Mouse (Mus musculus): ENCODE measurements around the gene Pptc7. TPM values are rescaled to one million over a fixed set of nuclear protein-coding genes. Genes with fewer than 3 reads are reported as not detected.

Pptc7 gene
- polyA plus RNA-seq (2012; ENCODE audit: insufficient read depth, insufficient read length, missing spikeins) = 12.3 and 13.5 TPM in 2 replicates

DNA sequence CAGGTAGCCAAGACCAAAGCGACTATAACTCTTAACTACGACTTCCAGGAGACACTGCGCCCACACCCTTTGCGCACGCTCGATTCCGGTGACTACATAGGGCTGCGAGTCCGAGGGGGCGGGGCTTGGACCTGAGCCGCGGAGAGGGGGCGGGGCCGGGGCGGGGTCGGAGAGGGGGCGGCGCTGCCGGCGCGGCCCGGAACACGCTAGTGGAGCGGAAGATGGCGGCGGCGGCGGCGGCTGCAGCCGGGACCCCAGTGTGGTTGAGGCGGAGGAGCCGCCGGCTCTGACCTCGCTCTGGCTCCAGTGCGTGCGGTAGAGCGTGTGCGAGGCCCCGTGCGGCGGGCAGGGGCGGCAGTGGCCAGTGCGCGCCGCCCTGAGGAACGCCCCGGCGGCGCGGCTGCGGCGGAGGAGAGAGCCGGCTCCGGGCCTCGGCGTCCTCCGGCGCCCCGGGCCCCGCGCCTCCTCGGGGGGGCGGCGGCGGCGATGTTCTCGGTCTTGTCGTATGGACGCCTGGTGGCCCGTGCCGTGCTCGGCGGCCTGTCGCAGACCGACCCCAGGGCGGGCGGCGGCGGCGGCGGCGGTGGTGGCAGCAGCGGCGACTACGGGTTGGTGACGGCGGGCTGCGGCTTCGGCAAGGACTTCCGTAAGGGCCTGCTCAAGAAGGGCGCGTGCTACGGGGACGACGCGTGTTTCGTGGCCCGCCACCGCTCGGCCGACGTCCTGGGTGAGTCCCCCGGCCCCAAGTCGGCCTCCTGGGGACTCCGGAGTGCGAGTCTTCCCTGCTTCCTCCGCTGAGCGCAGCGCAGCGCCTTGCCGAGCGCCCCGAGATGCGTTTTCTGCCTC lies at the start of gene Pptc7:
TSS of gene Pptc7 (plus strand) at position 183 of the 846 bp plus-strand sequence.
- Histone ChIP-seq H3K4me3 (ENCODE audit: insufficient read depth, low read length) (peak within 1 kb of the TSS; percentile 91), H3K4me1 (ENCODE audit: control insufficient read depth, insufficient read depth, low read length) (peaks cover 40% of the 10 kb centered on the region), H3K27ac (ENCODE audit: insufficient read depth, low read depth, low read length) (peak within 1 kb of the TSS; percentile 16)
- TF ChIP-seq CTCF (IDR thresholded peaks at IDR 0.05; ENCODE audit: low read depth, low read length) = no peak
- TF ChIP-seq POLR2A (IDR thresholded peaks at IDR 0.05; ENCODE audit: borderline replicate concordance, low read depth, low read length) = no peak

DNA sequence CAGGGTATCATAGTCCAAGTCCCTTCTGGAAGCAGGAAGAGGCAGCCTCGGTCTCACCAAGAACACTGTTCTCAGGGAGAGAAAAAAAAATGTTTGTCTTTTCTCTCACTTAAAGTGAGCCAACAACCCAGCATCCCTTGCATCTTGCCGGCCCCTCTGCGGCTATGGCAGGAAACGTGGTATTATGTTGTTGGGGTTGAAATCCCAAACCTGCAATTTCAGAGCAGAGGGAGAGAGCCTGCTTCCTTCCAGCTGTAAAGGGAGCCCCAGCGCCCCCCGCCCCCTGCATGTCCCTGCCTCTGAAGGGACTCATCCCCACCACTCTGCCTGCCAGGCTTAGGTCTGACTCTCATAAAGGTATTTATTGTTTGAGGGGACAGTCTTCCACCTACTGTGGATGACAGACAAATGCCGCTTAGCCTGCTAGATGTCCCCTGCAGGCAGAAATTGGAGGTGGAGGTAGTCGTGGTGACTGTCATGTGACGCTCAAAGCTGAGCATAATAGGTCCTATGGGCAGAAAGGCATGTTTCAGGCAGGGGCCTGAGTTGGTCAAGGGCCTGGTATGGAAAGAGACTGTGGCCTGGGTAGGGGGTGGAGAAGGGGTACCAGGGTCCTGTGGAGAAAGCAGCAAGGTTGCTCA lies 48.8 kb upstream of the Pptc7 start:
- H3K27ac ChIP-seq (ENCODE audit: insufficient read depth, low read depth, low read length) = no peak overlapping the region
- peaks cover 15% of the 10 kb centered on the region for H3K4me1 ChIP-seq (ENCODE audit: control insufficient read depth, insufficient read depth, low read length)
- TF ChIP-seq POLR2A (IDR thresholded peaks at IDR 0.05; ENCODE audit: borderline replicate concordance, low read depth, low read length) = no peak
- no peak for TF ChIP-seq CTCF (IDR thresholded peaks at IDR 0.05; ENCODE audit: low read depth, low read length)
- H3K4me3 ChIP-seq (ENCODE audit: insufficient read depth, low read length) = no peak overlapping the region

DNA sequence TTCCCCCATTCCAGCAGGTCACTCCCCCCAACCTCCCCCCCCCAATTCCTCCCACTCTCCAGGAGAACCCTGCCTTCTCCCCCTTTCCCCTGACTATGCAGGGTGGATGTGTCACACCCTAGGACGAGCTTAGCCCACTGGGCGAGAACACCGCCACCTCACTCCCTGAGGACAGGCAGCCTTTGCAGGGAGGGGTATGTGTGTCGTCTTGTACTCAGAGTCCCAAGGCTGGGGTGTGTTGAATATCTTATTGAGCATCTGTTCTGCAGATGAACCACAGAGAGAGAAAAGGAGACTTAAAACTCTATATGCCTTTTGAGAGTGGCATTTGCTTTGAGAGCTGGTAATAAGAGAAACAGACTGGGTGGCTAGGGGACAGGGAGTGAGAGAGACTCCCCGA lies 47.0 kb upstream of the Pptc7 start:
- Histone ChIP-seq H3K27ac (ENCODE audit: insufficient read depth, low read depth, low read length) (no peak overlapping the region), H3K4me3 (ENCODE audit: insufficient read depth, low read length) (no peak overlapping the region), H3K4me1 (ENCODE audit: control insufficient read depth, insufficient read depth, low read length) (peaks cover 17% of the 10 kb centered on the region)
- TF ChIP-seq POLR2A (IDR thresholded peaks at IDR 0.05; ENCODE audit: borderline replicate concordance, low read depth, low read length) = no peak
- TF ChIP-seq CTCF (IDR thresholded peaks at IDR 0.05; ENCODE audit: low read depth, low read length) = no peak

DNA sequence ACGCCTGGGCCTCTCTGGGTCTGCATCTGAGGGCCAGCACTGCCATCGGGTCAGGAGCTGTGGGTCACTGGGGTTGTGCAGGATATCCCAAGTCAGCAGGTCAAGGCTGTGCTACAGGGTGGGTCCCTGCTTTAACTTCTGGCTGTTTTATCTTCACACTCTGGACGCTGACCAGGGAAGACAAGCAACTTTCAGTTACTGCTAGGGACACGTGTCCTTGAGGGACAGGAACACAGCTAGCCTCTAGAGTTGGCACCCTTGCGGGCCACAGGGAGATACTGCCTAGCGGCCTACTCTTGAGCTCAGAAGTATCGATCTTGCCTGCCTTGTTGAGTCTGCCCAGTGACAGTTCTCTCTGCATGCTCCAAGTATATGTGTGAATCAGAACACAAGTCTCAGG lies 44.5 kb upstream of the Pptc7 start:
- Histone ChIP-seq H3K27ac (ENCODE audit: insufficient read depth, low read depth, low read length) (no peak overlapping the region), H3K4me3 (ENCODE audit: insufficient read depth, low read length) (no peak overlapping the region), H3K4me1 (ENCODE audit: control insufficient read depth, insufficient read depth, low read length) (peaks cover 28% of the 10 kb centered on the region)
- TF ChIP-seq POLR2A (IDR thresholded peaks at IDR 0.05; ENCODE audit: borderline replicate concordance, low read depth, low read length) = no peak
- TF ChIP-seq CTCF (IDR thresholded peaks at IDR 0.05; ENCODE audit: low read depth, low read length) = no peak

DNA sequence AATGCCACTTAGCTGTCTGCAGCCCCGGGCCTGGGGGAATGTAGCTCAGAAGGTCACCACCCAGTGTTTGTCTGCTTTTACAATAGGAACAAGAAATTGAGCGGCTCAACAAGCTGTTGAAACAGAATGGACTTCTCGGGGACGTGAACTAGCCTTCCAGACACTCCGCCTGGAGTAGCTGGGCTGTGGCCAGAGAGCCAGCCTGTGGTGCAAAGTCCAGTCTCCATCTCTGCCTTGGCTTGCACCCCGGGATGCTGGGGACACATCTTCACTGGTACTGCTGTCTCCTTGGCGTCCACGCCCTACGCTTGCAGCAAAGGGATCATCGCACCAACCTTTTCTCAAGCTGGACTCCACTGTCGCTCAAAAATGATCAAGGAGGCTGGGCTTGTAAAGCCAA lies 43.6 kb upstream of the Pptc7 start:
- no peak for TF ChIP-seq POLR2A (IDR thresholded peaks at IDR 0.05; ENCODE audit: borderline replicate concordance, low read depth, low read length)
- no peak for TF ChIP-seq CTCF (IDR thresholded peaks at IDR 0.05; ENCODE audit: low read depth, low read length)
- peaks cover 31% of the 10 kb centered on the region for H3K4me1 ChIP-seq (ENCODE audit: control insufficient read depth, insufficient read depth, low read length)

DNA sequence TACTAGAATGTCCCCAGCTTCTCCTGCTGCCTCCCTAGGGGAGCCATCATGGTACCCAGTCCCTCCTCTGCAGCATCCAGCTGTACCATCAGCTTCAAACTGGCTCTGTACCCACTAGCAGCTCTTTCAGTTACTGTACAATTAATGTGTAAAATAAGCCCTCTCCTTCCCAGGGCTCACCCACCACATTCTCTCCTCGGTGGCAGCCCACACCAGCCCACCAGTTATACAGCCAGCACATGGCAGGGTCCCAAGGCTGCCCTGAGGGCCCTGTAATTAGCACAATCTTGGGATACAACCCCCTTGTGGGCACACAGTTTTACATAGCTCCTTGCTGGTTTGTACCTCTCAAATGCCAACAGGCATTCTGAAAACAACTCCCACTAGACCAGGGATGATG lies 43.2 kb upstream of the Pptc7 start:
- TF ChIP-seq POLR2A (IDR thresholded peaks at IDR 0.05; ENCODE audit: borderline replicate concordance, low read depth, low read length) (no peak), CTCF (IDR thresholded peaks at IDR 0.05; ENCODE audit: low read depth, low read length) (no peak)
- H3K27ac ChIP-seq (ENCODE audit: insufficient read depth, low read depth, low read length) = no peak overlapping the region
- H3K4me3 ChIP-seq (ENCODE audit: insufficient read depth, low read length) = no peak overlapping the region
- peaks cover 31% of the 10 kb centered on the region for H3K4me1 ChIP-seq (ENCODE audit: control insufficient read depth, insufficient read depth, low read length)

More for the DNA sequence above, 43.6 kb upstream of the Pptc7 start:
- Histone ChIP-seq H3K27ac (ENCODE audit: insufficient read depth, low read depth, low read length) (no peak overlapping the region), H3K4me3 (ENCODE audit: insufficient read depth, low read length) (no peak overlapping the region)

DNA sequence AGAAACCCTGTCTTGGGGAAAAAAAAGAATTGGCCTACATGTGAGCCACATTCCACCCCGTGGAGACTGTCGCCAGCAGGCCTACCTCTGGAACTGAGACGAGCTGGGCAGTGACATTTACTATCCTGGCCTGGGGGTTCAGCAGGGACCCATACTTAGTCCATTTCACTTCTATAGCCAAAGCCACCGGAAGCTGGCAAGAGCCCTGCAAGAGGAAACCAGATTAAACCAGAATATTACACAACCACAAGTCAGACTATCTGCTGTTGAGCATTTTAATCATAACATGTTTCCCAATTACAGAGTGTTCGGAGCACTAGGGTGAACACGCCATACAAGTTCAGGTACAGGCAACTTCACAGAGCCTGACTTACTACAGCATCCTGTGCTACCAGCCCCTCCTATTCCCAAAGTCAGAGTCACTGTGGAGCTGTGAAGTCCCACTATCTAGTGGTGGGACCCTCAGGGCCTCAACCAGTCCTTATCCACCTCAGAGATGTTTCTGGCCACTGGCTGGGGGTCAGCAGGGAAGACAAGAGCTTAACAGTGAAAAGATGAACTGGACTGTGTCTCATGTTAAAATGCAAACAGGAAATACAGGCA lies 41.5 kb upstream of the Pptc7 start:
- H3K4me3 ChIP-seq (ENCODE audit: insufficient read depth, low read length) = no peak overlapping the region
- TF ChIP-seq CTCF (IDR thresholded peaks at IDR 0.05; ENCODE audit: low read depth, low read length) (no peak), POLR2A (IDR thresholded peaks at IDR 0.05; ENCODE audit: borderline replicate concordance, low read depth, low read length) (no peak)
- peaks cover 31% of the 10 kb centered on the region for H3K4me1 ChIP-seq (ENCODE audit: control insufficient read depth, insufficient read depth, low read length)
- peak overlapping the region; percentile 74 for H3K27ac ChIP-seq (ENCODE audit: insufficient read depth, low read depth, low read length)

DNA sequence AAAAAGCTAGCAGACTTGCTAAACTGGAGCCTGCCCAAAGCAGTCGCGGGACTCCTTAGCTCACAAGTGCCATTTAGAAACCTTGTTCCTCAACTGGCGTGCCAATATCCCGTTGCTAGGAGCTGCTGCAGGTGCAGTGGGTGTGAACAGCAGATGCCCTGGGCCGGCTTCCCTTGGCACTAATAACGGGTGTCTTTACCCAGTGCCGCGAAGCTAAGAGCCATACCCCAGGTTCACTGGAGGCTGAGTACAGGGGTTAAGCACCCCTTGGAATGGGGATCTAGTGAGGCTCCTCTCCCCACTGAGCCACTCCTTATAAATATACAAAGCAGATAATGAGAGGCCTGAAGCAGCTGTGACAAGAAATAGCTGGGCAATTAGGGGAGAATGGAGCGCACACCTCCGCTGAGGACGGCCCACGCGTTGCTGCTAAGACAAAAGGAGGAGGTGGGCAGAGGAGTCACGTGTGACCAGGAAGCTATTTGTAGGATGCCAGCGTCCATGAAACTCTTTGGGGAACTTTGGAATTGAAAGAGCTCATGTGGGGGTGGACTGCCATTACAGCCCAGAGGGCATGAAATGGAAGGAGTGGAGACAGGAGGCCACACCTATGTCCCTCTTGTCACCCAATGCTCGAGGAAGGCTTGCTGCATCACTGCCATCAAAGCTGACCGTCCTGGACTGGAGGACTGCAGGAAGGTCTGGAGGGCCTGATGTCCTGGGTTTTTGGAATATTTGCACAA lies 40.2 kb upstream of the Pptc7 start:
- no peak overlapping the region for H3K4me3 ChIP-seq (ENCODE audit: insufficient read depth, low read length)
- H3K27ac ChIP-seq (ENCODE audit: insufficient read depth, low read depth, low read length) = no peak overlapping the region
- TF ChIP-seq CTCF (IDR thresholded peaks at IDR 0.05; ENCODE audit: low read depth, low read length) = no peak
- TF ChIP-seq POLR2A (IDR thresholded peaks at IDR 0.05; ENCODE audit: borderline replicate concordance, low read depth, low read length) = no peak
- peaks cover 31% of the 10 kb centered on the region for H3K4me1 ChIP-seq (ENCODE audit: control insufficient read depth, insufficient read depth, low read length)

DNA sequence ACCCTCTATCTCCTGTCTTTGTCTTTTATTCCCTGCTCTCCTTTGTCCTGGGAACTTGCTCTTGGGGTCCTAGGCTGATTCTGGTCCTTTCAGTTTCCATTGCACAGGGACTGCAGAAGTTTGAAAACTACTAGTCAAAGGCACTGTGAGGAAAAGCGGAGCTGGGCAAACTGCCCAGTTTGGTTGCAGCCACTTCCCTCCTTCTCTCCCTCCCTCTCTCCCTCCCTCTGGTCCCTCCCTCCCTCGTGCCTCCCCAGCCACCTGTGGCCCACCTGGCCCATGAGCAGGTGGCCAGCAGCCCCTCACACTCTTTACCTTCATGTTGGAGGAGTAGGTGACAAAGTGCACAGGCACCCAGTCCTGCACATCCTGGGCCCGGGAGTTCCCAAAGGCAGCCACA lies 39.0 kb upstream of the Pptc7 start:
- no peak for TF ChIP-seq POLR2A (IDR thresholded peaks at IDR 0.05; ENCODE audit: borderline replicate concordance, low read depth, low read length)
- TF ChIP-seq CTCF (IDR thresholded peaks at IDR 0.05; ENCODE audit: low read depth, low read length) = no peak

More for the DNA sequence above, 39.0 kb upstream of the Pptc7 start:
- Histone ChIP-seq H3K4me1 (ENCODE audit: control insufficient read depth, insufficient read depth, low read length) (peaks cover 31% of the 10 kb centered on the region), H3K27ac (ENCODE audit: insufficient read depth, low read depth, low read length) (no peak overlapping the region), H3K4me3 (ENCODE audit: insufficient read depth, low read length) (no peak overlapping the region)

All from bone marrow macrophage, adult 2 months (primary cell).